Mouse (Mus musculus): ENCODE measurements around the gene Ak1.

Ak1 gene

DNA sequence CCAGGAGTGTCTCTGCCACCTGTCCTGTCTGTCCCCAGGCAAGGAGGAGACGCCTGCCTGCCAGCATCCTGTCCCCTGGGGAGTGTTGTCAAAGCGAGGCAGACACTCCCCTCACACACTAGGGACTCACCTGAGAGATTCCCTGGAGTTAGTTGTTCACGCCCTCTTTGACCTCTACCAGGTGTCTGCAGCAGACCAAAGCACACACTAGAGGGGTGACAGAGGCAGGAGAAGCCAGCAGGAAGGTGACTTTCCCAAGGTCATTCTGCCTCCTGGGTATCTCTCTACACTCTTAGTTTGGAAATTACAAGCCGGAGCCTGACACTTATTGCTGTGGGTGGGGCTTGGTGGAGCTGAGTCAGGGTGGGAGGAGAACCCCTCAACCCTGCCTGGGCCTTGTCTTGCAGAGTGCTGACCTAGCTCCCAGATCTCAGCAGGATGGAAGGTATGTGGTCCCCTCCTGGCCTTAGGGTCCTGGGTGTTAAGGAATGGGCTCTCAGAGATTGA lies 6.5 kb downstream of the Ak1 start:
- DNase-seq (ENCODE audit: low spot score) = no peak

- peak; percentile 75 for DNase-seq (ENCODE audit: low spot score)
Observed at GRCm38 (mm10) chr2:32628729-32629128, 7.2 kb downstream of the Ak1 start.

DNA sequence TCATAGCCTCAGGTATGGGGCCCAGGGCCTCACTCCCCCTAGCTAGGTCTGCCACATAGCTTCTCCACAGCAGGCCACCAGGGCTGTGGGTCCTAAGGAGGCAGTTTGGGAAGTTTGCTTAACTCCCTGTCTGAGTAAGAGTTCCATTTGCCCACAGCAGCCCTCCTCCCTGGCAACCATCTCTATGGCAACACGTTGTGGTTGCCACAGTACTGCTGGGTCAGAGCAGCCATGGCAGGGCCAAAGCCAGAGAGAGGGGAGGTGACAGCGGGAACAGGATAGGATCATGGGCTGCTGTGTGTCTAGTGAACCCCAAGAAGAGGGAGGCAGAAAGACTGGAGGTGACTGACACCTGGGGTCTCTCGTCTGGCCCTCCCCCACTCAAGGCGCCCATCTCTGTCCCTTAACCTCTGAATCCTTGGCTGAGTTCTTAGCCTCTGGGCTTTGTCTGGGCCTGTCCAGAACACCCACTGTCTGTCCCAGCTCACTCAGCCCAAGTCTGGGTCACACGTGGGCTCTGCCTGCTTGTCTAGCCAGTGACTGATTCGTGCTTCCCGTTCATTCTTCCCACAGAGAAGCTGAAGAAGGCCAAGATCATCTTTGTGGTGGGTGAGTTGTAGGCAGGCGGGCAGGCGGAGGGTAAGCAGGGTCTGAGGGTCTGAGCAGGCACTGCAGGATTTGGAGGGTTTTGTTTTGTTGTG lies 7.9 kb downstream of the Ak1 start:
- peak; percentile 69 for DNase-seq (ENCODE audit: low spot score)

- no peak for DNase-seq (ENCODE audit: low spot score)
Observed at GRCm38 (mm10) chr2:32630036-32630435, 8.5 kb downstream of the Ak1 start.

GRCm38 (mm10) chr2:32631046-32631445 lies 9.5 kb downstream of the Ak1 start:
- no peak for DNase-seq (ENCODE audit: low spot score)

DNA sequence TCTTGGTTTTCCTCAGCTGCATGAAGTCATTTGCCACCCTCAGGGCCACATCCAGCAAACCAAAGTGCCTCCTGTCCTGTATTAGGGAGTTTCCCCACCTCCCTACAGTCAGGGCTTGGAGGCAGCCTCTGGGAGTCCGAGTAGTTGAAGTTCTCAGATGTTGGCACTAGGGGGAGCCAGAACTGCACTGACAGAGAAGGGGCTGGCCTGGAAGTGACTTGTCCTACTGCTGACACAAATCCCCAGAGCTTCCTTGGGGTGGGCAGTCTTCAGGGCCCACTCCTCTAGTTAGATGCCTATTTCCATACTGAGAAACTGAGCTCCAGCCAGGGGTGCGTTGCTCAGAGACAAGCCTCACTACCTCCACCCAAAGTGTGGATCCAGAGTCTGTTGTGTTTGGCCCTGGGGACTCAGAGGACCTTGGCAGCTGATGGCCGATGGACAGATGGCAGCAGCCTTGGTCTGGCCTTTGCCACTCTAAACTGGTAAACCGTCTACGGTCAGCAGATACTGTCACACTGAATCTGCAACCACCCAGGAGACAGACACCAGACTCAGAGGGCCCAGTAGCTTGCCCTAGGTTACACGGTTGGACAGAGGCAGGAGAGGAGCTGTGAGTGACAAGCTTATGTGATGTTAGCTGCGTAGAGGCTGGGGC lies 10.3 kb downstream of the Ak1 start:
- peak; percentile 86 for DNase-seq (ENCODE audit: low spot score)

DNA sequence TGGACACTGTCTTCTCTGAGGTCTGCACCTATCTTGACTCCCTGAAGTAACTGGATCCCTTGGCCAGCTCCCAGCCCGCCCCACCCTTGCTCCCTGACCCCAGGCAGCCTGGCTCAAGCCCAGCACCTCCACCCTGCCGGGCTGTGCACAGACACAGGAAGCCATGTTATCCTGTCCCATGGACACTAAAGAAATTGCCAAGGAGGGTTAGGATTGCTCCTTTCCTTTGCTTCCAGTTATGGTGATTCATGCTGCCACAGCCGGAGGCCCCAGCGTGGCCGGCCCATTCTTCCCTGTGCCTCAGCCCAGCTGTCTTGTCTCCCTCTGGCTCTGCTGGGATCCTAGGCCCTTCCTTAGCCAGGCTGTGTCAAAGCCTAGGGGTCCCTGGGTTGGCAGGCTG lies 12.1 kb downstream of the Ak1 start:
- no peak for DNase-seq (ENCODE audit: low spot score)

- no peak for DNase-seq (ENCODE audit: low spot score)
Observed at GRCm38 (mm10) chr2:32634277-32635105, 12.9 kb downstream of the Ak1 start.

DNA sequence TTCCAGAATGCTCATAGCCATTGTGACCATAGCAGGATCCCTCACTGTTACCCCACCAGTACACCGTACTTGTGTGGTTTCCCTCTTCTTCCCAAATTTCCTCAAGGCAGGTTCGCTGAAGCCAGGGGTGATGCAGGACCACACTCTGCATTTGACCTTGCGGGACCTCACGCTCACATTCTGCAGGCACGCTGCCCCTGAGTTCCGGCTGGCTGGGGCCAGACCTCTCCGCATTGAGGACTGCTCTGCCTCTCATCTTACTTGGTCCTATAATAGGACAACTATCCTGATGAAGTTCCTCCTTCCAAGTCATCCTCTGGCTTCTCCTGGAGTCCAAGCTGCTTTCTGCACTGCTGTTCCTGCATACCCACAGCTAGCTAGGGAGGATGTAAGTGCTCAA lies 15.1 kb downstream of the Ak1 start:
- DNase-seq (ENCODE audit: low spot score) = no peak

- DNase-seq (ENCODE audit: low spot score) = no peak
Observed at GRCm38 (mm10) chr2:32637778-32638281, 16.3 kb downstream of the Ak1 start.

DNA sequence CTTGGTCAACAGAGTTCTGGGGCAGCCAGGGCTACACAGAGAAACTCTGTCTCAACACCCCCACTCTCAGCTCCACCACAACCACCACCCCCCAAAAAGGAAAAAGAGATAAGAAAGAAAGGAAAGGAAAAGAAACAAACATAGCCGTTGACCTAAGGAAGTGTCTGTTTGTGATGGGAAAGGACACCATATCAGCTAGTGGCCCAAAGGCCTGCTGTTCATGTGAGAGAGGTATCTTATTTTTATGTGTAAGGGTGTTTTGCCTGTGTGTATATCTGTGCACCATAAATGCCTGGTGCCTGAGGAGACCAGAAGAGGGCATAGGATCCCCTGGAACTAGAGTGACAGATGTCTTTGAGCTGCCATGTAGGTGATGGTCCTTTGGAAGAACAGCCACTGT lies 18.1 kb downstream of the Ak1 start:
- DNase-seq (ENCODE audit: low spot score) = no peak

GRCm38 (mm10) chr2:32640550-32641051 lies 19.0 kb downstream of the Ak1 start:
- DNase-seq (ENCODE audit: low spot score) = no peak

- DNase-seq (ENCODE audit: low spot score) = no peak
Observed at GRCm38 (mm10) chr2:32641810-32642209, 20.3 kb downstream of the Ak1 start.

- no peak for DNase-seq (ENCODE audit: low spot score)
Observed at GRCm38 (mm10) chr2:32642813-32643212, 21.3 kb downstream of the Ak1 start.

- no peak for DNase-seq (ENCODE audit: low spot score)
Observed at GRCm38 (mm10) chr2:32644083-32644482, 22.5 kb downstream of the Ak1 start.

DNA sequence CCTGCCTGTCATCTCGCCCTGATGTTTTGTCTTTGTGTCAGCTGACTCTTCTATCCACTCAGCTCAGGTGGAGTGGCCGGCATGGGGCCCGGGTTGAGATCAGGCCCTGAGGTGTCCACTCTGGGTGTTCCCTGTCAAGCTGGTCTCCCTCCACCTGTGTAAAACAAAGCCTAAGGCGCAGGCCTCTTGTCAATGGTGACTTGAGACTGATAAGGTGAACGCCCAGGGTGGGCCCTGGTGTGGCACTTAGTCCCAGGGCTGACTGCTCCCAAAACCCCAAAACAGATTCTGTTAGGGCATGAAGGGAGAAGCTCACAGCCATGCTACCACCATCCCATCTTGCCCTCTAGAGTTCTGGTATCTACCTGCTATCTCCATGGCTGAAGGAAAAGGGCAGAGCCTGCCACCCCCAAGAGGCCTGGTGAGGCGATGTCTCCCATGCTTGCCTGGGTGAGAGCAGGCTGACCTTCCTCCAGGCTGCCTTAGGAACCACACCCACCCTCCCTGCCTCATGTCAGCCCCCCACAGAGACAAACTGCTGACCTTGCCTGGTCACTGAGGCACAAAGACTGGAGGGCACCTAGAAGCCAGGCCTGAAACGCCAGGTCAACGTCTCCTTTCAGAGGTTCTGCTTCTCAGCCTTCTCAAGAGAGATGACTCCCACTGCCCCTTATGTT lies 23.4 kb downstream of the Ak1 start:
- no peak for DNase-seq (ENCODE audit: low spot score)

DNA sequence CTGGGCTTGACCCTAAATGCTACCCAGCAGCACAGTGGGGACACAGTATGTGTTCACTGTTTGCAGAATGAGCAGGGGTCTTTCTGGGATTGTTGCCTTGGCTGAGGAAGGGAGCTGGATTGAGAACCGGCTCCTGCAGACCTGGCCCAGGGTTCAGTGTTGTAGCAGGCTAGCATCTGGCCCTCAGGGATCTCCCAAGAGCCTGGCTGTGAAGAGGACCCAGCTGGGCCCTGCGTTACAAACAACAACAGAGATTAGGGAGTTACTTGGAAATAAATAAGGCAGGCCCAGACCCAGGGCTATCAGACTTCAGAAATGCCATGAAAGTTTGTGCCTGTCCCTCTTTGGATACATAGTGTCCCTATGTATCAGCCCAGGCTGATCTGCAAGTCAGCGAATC lies 24.1 kb downstream of the Ak1 start:
- DNase-seq (ENCODE audit: low spot score) = no peak

GRCm38 (mm10) chr2:32646379-32647056 lies 25.0 kb downstream of the Ak1 start, which contains the start of gene Eng:
Eng (plus strand) TSS chr2:32646595.
- no peak for DNase-seq (ENCODE audit: low spot score)

DNA sequence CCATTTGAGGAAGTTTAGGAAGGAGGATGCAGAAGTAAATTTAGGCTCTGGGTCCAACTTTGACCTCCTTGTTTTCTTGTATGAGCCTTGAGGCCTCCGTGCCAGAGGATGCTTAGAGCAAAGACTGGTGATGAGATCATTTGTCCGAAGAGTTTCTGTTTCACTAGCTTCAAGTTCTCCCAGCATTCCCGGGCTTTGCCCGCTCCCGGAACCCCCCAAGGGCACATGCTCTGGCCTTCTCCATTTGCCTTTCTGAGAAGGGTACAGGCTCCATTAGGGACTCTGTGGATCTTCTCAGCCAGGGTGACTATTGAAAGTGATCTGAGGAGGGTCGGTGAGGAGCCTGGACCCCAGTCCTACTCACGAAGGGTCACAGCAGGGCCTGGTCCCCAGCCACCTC lies 25.8 kb downstream of the Ak1 start:
- no peak for DNase-seq (ENCODE audit: low spot score)

DNA sequence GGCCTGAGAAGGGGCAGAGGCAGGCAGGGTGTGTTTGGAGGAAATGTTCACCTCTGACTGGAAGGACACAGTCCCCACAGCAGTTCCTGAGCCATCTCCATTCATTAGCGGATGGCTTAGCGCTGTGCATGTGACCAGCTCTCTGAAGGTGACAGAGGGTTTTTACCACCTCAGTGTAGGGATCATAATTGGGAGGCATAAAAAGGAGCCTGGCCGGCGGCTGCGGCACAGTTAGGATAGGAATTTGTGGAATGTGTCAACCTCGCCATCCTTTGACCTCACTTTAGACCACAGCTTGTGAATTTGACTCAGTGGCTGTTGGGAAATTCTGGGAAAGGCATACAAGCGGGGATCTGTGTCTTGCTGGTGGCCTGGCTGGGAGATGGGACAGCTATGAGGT lies 32.2 kb downstream of the Ak1 start:
- DNase-seq (ENCODE audit: low spot score) = no peak

- no peak for DNase-seq (ENCODE audit: low spot score)
Observed at GRCm38 (mm10) chr2:32654743-32655393, 33.3 kb downstream of the Ak1 start.
